Mouse (Mus musculus): ENCODE results near the gene B3galt6. TPM values are rescaled to one million over a fixed set of nuclear protein-coding genes. Genes with fewer than 3 reads are reported as not detected.

Gene B3galt6
- total RNA-seq, 1 experiment: 11.9 TPM

- no peak overlapping the region for H3K27ac ChIP-seq (ENCODE audit: insufficient read depth, low read depth, low read length, poor library complexity, severe bottlenecking)
- peaks cover 13% of the 10 kb centered on the region; the same call in 1 of the 2 replicates for H3K36me3 ChIP-seq (ENCODE audit: control insufficient read depth, insufficient read depth, low read length, poor library complexity, severe bottlenecking)
- peaks cover 0 to 8% of the 10 kb centered on the region in 2 experiments; a peak in 2 of 4 replicates for H3K4me1 ChIP-seq (ENCODE audit: control insufficient read depth in 2 of 2, insufficient read depth in 2 of 2, low read length in 2 of 2, poor library complexity in 1 of 2)
- H3K9ac ChIP-seq (ENCODE audit: insufficient read depth, low read depth, low read length, poor library complexity, severe bottlenecking): no peak overlapping the region
- no peak for DNase-seq (ENCODE audit: low read depth, low spot score)
- TF ChIP-seq ZNF384 (IDR thresholded peaks at IDR 0.05; ENCODE audit: low read depth, low read length): no peak
- no peak for TF ChIP-seq ZC3H11A (IDR thresholded peaks at IDR 0.05; ENCODE audit: borderline replicate concordance, low read depth, low read length)
- TF ChIP-seq HCFC1 (IDR thresholded peaks at IDR 0.05; ENCODE audit: borderline replicate concordance, insufficient read depth, low read length): no peak
- no peak for TF ChIP-seq CHD2 (IDR thresholded peaks at IDR 0.05; ENCODE audit: low read depth, low read length)
- TF ChIP-seq MAFK (IDR thresholded peaks at IDR 0.05; ENCODE audit: insufficient read depth, low read depth, low read length): no peak
- H3K9me3 ChIP-seq (ENCODE audit: control insufficient read depth, insufficient read depth, low read depth, low read length): no peaks in the 10 kb centered on the region
- no peak overlapping the region; a peak in 1 of 4 replicates for H3K4me3 ChIP-seq (ENCODE audit: insufficient read depth in 1 of 2, low read depth in 1 of 2, low read length in 2 of 2, poor library complexity in 1 of 2, severe bottlenecking in 1 of 2)
- in situ Hi-C loops (cut with MboI; ENCODE audit: low sequenced_read_pairs in 2 of 2, unreplicated experiment in 2 of 2): no loop called here
Observed at GRCm38 (mm10) chr4:155963106-155963505, 29.3 kb downstream of the B3galt6 start.

DNA sequence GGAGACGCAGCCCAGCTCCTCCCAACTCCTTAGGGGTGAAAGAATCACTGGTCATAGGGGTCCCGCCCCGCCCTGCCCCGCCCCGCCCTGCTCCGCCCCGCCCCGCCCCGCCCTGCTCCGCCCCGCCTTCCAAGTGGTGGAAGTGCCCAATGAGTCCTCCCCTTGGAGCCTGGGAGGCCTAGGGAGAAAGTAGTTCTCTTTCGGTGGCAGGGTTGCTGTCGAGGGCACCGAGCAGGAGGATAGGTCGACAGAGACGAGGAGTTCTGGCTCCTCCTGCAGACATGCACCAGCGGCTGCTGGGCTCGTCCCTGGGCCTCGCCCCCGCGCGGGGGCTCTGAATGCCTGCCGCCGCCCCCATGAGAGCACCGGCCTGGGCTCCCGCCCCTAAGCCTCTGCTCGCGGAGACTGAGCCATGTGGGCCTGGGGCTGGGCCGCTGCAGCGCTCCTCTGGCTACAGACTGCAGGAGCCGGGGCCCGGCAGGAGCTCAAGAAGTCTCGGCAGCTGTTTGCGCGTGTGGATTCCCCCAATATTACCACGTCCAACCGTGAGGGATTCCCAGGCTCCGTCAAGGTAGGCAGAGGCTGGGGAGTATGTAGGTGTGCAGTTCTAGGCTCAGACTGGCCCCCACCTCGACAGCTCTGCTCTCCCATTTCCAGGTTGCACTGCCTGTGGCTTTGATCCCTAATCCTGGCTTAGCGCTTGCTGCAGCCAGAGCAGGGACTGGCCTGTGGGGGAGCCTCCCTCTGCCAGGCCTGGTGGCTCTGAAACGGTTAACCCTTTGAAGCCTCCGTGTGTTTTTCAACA is 30.1 kb downstream of the B3galt6 start, which contains the start of gene C1qtnf12:
C1qtnf12 (plus strand) TSS at position 152 of the 805 bp plus-strand sequence.
- Histone ChIP-seq H3K4me1 (ENCODE audit: control insufficient read depth in 2 of 2, insufficient read depth in 2 of 2, low read length in 2 of 2, poor library complexity in 1 of 2) (peaks cover 0 to 8% of the 10 kb centered on the region in 2 experiments; a peak in 2 of 4 replicates), H3K4me3 (ENCODE audit: insufficient read depth in 1 of 2, low read depth in 1 of 2, low read length in 2 of 2, poor library complexity in 1 of 2, severe bottlenecking in 1 of 2) (peak within 1 kb of the TSS; percentile 49 to 59), H3K9ac (ENCODE audit: insufficient read depth, low read depth, low read length, poor library complexity, severe bottlenecking) (peak within 1 kb of the TSS; percentile 64), H3K9me3 (ENCODE audit: control insufficient read depth, insufficient read depth, low read depth, low read length) (no peaks in the 10 kb centered on the region), H3K27ac (ENCODE audit: insufficient read depth, low read depth, low read length, poor library complexity, severe bottlenecking) (no peak within 1 kb of the TSS), H3K36me3 (ENCODE audit: control insufficient read depth, insufficient read depth, low read length, poor library complexity, severe bottlenecking) (peaks cover 19% of the 10 kb centered on the region; the same call in 1 of the 2 replicates)
- TF ChIP-seq CHD2 (IDR thresholded peaks at IDR 0.05; ENCODE audit: low read depth, low read length): no peak
- TF ChIP-seq ZNF384 (IDR thresholded peaks at IDR 0.05; ENCODE audit: low read depth, low read length): no peak
- TF ChIP-seq MAFK (IDR thresholded peaks at IDR 0.05; ENCODE audit: insufficient read depth, low read depth, low read length): no peak
- in situ Hi-C loops (cut with MboI; ENCODE audit: low sequenced_read_pairs in 2 of 2, unreplicated experiment in 2 of 2): no loop called here
- no peak for DNase-seq (ENCODE audit: low read depth, low spot score)

GRCm38 (mm10) chr4:155959275-155959674 is 33.2 kb downstream of the B3galt6 start:
- Histone ChIP-seq H3K36me3 (ENCODE audit: control insufficient read depth, insufficient read depth, low read length, poor library complexity, severe bottlenecking) (peaks cover 21% of the 10 kb centered on the region), H3K4me1 (ENCODE audit: control insufficient read depth in 2 of 2, insufficient read depth in 2 of 2, low read length in 2 of 2, poor library complexity in 1 of 2) (peaks cover 0 to 8% of the 10 kb centered on the region in 2 experiments; a peak in 2 of 4 replicates), H3K4me3 (ENCODE audit: insufficient read depth in 1 of 2, low read depth in 1 of 2, low read length in 2 of 2, poor library complexity in 1 of 2, severe bottlenecking in 1 of 2) (no peak overlapping the region), H3K27ac (ENCODE audit: insufficient read depth, low read depth, low read length, poor library complexity, severe bottlenecking) (no peak overlapping the region), H3K9me3 (ENCODE audit: control insufficient read depth, insufficient read depth, low read depth, low read length) (no peaks in the 10 kb centered on the region), H3K9ac (ENCODE audit: insufficient read depth, low read depth, low read length, poor library complexity, severe bottlenecking) (no peak overlapping the region)
- peak; percentile 82 for DNase-seq (ENCODE audit: low read depth, low spot score)
- in situ Hi-C loops (cut with MboI; ENCODE audit: low sequenced_read_pairs in 2 of 2, unreplicated experiment in 2 of 2): no loop called here
- TF ChIP-seq MAFK (IDR thresholded peaks at IDR 0.05; ENCODE audit: insufficient read depth, low read depth, low read length) (no peak), ZC3H11A (IDR thresholded peaks at IDR 0.05; ENCODE audit: borderline replicate concordance, low read depth, low read length) (peak; percentile 24; the same call in 1 of the 2 replicates)

DNA sequence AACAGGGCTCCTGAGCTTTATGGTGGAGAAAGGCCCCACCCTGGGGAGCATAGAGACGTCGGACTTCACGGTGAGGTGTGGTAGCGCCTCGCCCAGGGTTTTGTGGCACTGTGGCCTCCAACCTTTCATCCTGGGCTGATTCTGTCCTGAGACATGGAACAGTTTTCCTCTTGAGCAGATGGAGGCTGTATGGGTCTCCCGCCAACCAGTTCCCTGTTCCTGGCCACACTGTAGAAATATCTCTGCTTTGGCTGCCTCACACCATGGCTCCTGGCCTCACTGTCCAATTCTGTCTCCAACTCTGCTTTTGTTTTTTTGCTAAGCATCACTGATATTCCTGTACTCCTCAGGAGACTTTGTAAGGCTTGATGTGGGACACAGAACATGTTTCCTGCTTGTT is 37.0 kb downstream of the B3galt6 start:
- Histone ChIP-seq H3K36me3 (ENCODE audit: control insufficient read depth, insufficient read depth, low read length, poor library complexity, severe bottlenecking) (peaks cover 33% of the 10 kb centered on the region), H3K4me1 (ENCODE audit: control insufficient read depth in 2 of 2, insufficient read depth in 2 of 2, low read length in 2 of 2, poor library complexity in 1 of 2) (peaks cover 0 to 2% of the 10 kb centered on the region in 2 experiments; a peak in 1 of 4 replicates), H3K9ac (ENCODE audit: insufficient read depth, low read depth, low read length, poor library complexity, severe bottlenecking) (no peak overlapping the region), H3K4me3 (ENCODE audit: insufficient read depth in 1 of 2, low read depth in 1 of 2, low read length in 2 of 2, poor library complexity in 1 of 2, severe bottlenecking in 1 of 2) (no peak overlapping the region), H3K27ac (ENCODE audit: insufficient read depth, low read depth, low read length, poor library complexity, severe bottlenecking) (no peak overlapping the region), H3K9me3 (ENCODE audit: control insufficient read depth, insufficient read depth, low read depth, low read length) (no peaks in the 10 kb centered on the region)
- TF ChIP-seq ZNF384 (IDR thresholded peaks at IDR 0.05; ENCODE audit: low read depth, low read length): no peak
- in situ Hi-C loops (cut with MboI; ENCODE audit: low sequenced_read_pairs in 2 of 2, unreplicated experiment in 2 of 2): no loop called here
- no peak for DNase-seq (ENCODE audit: low read depth, low spot score)

DNA sequence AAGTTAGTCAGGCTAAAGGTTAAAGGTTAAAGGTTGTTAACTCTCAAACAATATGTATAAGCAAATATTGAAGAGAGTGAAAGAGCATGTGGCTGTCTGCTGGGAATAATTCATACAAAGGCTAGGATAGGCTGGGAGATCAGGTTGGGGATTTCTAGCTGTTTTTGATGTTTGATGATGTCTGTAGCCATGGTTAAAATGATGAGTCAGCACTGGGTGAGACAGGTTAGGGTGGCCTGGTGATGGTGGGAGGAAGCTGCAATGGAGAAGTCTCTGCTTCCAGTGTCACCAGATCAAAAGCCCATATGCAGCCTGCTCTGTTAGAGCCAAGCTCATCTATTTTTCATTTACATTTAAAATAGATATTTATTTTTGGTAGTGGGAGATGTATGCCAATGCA is 45.4 kb downstream of the B3galt6 start:
- DNase-seq (ENCODE audit: low read depth, low spot score): no peak
- Histone ChIP-seq H3K4me1 (ENCODE audit: control insufficient read depth in 2 of 2, insufficient read depth in 2 of 2, low read length in 2 of 2, poor library complexity in 1 of 2) (peaks cover 0 to 6% of the 10 kb centered on the region in 2 experiments; a peak in 2 of 4 replicates), H3K36me3 (ENCODE audit: control insufficient read depth, insufficient read depth, low read length, poor library complexity, severe bottlenecking) (peaks cover 18% of the 10 kb centered on the region), H3K27ac (ENCODE audit: insufficient read depth, low read depth, low read length, poor library complexity, severe bottlenecking) (no peak overlapping the region), H3K9ac (ENCODE audit: insufficient read depth, low read depth, low read length, poor library complexity, severe bottlenecking) (no peak overlapping the region), H3K4me3 (ENCODE audit: insufficient read depth in 1 of 2, low read depth in 1 of 2, low read length in 2 of 2, poor library complexity in 1 of 2, severe bottlenecking in 1 of 2) (no peak overlapping the region), H3K9me3 (ENCODE audit: control insufficient read depth, insufficient read depth, low read depth, low read length) (no peaks in the 10 kb centered on the region)
- no peak for TF ChIP-seq ZNF384 (IDR thresholded peaks at IDR 0.05; ENCODE audit: low read depth, low read length)
- TF ChIP-seq CHD2 (IDR thresholded peaks at IDR 0.05; ENCODE audit: low read depth, low read length): no peak
- no peak for TF ChIP-seq ZC3H11A (IDR thresholded peaks at IDR 0.05; ENCODE audit: borderline replicate concordance, low read depth, low read length)
- TF ChIP-seq MAFK (IDR thresholded peaks at IDR 0.05; ENCODE audit: insufficient read depth, low read depth, low read length): no peak
- TF ChIP-seq HCFC1 (IDR thresholded peaks at IDR 0.05; ENCODE audit: borderline replicate concordance, insufficient read depth, low read length): no peak
- in situ Hi-C loops (cut with MboI; ENCODE audit: low sequenced_read_pairs in 2 of 2, unreplicated experiment in 2 of 2): no loop called here

Measured in ES-E14 (cell line).